Mouse (Mus musculus): Measurements from ENCODE around the gene Aqp2.

DNA sequence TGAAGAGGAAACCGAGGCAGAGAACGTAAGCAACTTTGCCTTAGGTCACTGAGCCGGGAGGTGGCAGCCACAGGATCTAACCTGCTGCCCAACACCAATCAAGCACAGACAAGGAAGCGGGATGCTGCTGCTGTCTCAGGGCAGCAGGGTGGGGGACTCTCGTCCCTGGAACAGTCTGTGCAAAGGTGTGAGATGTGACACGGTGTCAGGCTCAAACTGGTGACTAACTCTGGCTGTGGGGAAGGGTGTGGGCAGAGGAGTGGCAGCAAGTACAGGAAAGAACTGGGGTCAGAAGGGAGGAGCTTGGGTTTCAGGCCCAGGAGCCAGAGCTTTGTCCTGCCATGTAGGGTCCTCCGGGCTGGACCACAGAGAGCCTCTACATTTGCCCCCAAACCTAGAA, 34.8 kb upstream of the Aqp2 start:
- TF ChIP-seq CTCF (IDR thresholded peaks at IDR 0.05; ENCODE audit: low read depth): no peak
- TF ChIP-seq EP300 (IDR thresholded peaks at IDR 0.05; ENCODE audit: low read depth): no peak
